21 mouse cellular contexts compared by ENCODE assay signal in genomic region chr6:86096733-86097132, GRCm38 (mm10).
DNase-seq lines count a peak whose midpoint lies in the region; ATAC-seq and TF ChIP-seq lines count a peak whose summit lies in the region.
"Had no signal": no experiment of that assay in that cellular context is flagged by ENCODE, and none has a peak within 500 bp of the region (broad histone marks: within the 10 kb centered on the region; RNA-seq: fewer than 3 reads in every experiment).

No protein-coding gene starts in this region.

- TF ChIP-seq CTCF in cortical plate, adult 2 months (IDR thresholded peaks at IDR 0.05; ENCODE audit: extremely low read depth, insufficient read depth, low read length) = no peak
- TF ChIP-seq CTCF in olfactory bulb, adult 2 months (IDR thresholded peaks at IDR 0.05; ENCODE audit: insufficient read depth, low read depth, low read length) = no peak

- peaks cover 24% of the 10 kb centered on the region for H3K4me1 ChIP-seq in cortical plate, adult 2 months (ENCODE audit: control insufficient read depth, insufficient read depth, low read length)
- peaks cover 45% of the 10 kb centered on the region for H3K4me1 ChIP-seq in olfactory bulb, adult 2 months (ENCODE audit: control insufficient read depth, insufficient read depth, low read length)
- H3K4me1 ChIP-seq: embryonic facial prominence, embryonic 12.5 days; intestine, embryonic 15.5 days had no signal

- no peak for TF ChIP-seq POLR2A in cortical plate, adult 2 months (IDR thresholded peaks at IDR 0.05; ENCODE audit: extremely low read depth, insufficient read depth, low read length)
- no peak for TF ChIP-seq POLR2A in olfactory bulb, adult 2 months (IDR thresholded peaks at IDR 0.05; ENCODE audit: insufficient read depth, low read depth, low read length)

- WGBS in olfactory bulb, adult 2 months = 82% methylated on average over 10 of the region's 10 CpGs

- H3K27ac ChIP-seq in cortical plate, adult 2 months (ENCODE audit: insufficient read depth, low read length) = peak overlapping the region; percentile 82
- H3K27ac ChIP-seq in olfactory bulb, adult 2 months (ENCODE audit: insufficient read depth, low read depth, low read length) = 0 out of 2 replicates have a peak overlapping the region, but pooled peaks have one; percentile 14
- H3K27ac ChIP-seq: embryonic facial prominence, embryonic 12.5 days; heart, embryonic 10.5 days; hindbrain, embryonic 10.5 days; hindbrain, embryonic 14.5 days; intestine, embryonic 15.5 days had no signal

- intact Hi-C loops in heart, postnatal 10 days (cut with DNase I) = no loop called here
- intact Hi-C loops in heart, postnatal 36 days (cut with DNase I) = no loop called here

- H3K4me3 ChIP-seq in cortical plate, adult 2 months (ENCODE audit: insufficient read depth, low read length) = no peak overlapping the region
- H3K4me3 ChIP-seq in olfactory bulb, adult 2 months (ENCODE audit: insufficient read depth, low read depth, low read length) = no peak overlapping the region
- H3K4me3 ChIP-seq: embryonic facial prominence, embryonic 12.5 days; heart, embryonic 10.5 days; hindbrain, embryonic 10.5 days; intestine, embryonic 15.5 days had no signal

- peak; percentile 31 for ATAC-seq in frontal cortex, adult (ENCODE audit: low TSS enrichment)
- ATAC-seq: activated CD4-positive, CD25-positive, alpha-beta regulatory T cell, adult 4 months; forebrain, postnatal 0 days; intestine, embryonic 15.5 days had no signal

- DNase-seq in frontal cortex, postnatal 25 days (ENCODE audit: low spot score in 2 of 2) = no peak
- DNase-seq in right cerebral cortex, postnatal 25 days = peak; percentile 29
- no peak for DNase-seq in right cerebral cortex, postnatal 14 days
- no peak for DNase-seq in heart, postnatal 10 days
- no peak for DNase-seq in heart, postnatal 36 days
- DNase-seq: adrenal gland, postnatal 25 days; cerebellum, adult 18-20 months; cerebellum, adult 9-11 months; cerebellum, postnatal 36 days; forebrain, postnatal 0 days; heart, adult 18-20 months; kidney, adult 18-20 months had no signal
